Mouse (Mus musculus): ENCODE results near the gene Rpl27. TPM values are rescaled to one million over a fixed set of nuclear protein-coding genes. Genes with fewer than 3 reads are reported as not detected.

Gene Rpl27
- polyA plus RNA-seq (2012; rRNA removed), result 178 and 244 TPM in 2 replicates

GRCm38 (mm10) chr11:101442127-101442693, at the start of gene Rpl27:
Gene Rpl27, plus strand, starts transcription at chr11:101442298.
- Histone ChIP-seq H3K4me1 (ENCODE audit: control insufficient read depth, insufficient read depth, insufficient read length, low read length) (peaks cover 3% of the 10 kb centered on the region; the same call in 1 of the 2 replicates), H3K4me3 (ENCODE audit: low read depth, low read length) (peak within 1 kb of the TSS; percentile 74)
- WGBS, result under 1% methylated on average over 42 of the region's 42 CpGs

GRCm38 (mm10) chr11:101395110-101395509, 47.0 kb upstream of the Rpl27 start:
- Histone ChIP-seq H3K4me3 (ENCODE audit: low read depth, low read length) (no peak overlapping the region), H3K27ac (ENCODE audit: insufficient read depth, low read depth, low read length) (no peak overlapping the region), H3K4me1 (ENCODE audit: control insufficient read depth, insufficient read depth, insufficient read length, low read length) (peaks cover 3% of the 10 kb centered on the region; the same call in 1 of the 2 replicates), H3K27me3 (ENCODE audit: control insufficient read depth, insufficient read depth, low read length) (no peaks in the 10 kb centered on the region), H3K36me3 (ENCODE audit: control insufficient read depth, insufficient read depth, low read length) (no peaks in the 10 kb centered on the region)
- WGBS, result 2% methylated on average over 8 of the region's 8 CpGs
- TF ChIP-seq CTCF (IDR thresholded peaks at IDR 0.05; ENCODE audit: extremely low read depth, insufficient read length, insufficient replicate concordance, low read depth, low read length) (peak; percentile 95), POLR2A (IDR thresholded peaks at IDR 0.05; ENCODE audit: low read depth, low read length) (no peak)

More at GRCm38 (mm10) chr11:101442127-101442693, at the start of gene Rpl27:
- Histone ChIP-seq H3K27ac (ENCODE audit: insufficient read depth, low read depth, low read length) (peak within 1 kb of the TSS; percentile 54; the same call in 1 of the 2 replicates), H3K36me3 (ENCODE audit: control insufficient read depth, insufficient read depth, low read length) (peaks cover 23% of the 10 kb centered on the region), H3K27me3 (ENCODE audit: control insufficient read depth, insufficient read depth, low read length) (no peaks in the 10 kb centered on the region)
- TF ChIP-seq CTCF (IDR thresholded peaks at IDR 0.05; ENCODE audit: extremely low read depth, insufficient read length, insufficient replicate concordance, low read depth, low read length) (peak; percentile 74), POLR2A (IDR thresholded peaks at IDR 0.05; ENCODE audit: low read depth, low read length) (peak; percentile 62; the same call in 1 of the 2 replicates)

- no peak for TF ChIP-seq CTCF (IDR thresholded peaks at IDR 0.05; ENCODE audit: extremely low read depth, insufficient read length, insufficient replicate concordance, low read depth, low read length)
- TF ChIP-seq POLR2A (IDR thresholded peaks at IDR 0.05; ENCODE audit: low read depth, low read length), result no peak
- 82% methylated on average over 2 of the region's 2 CpGs for WGBS
- no peaks in the 10 kb centered on the region for H3K4me1 ChIP-seq (ENCODE audit: control insufficient read depth, insufficient read depth, insufficient read length, low read length)
Observed at GRCm38 (mm10) chr11:101415306-101415705, 26.8 kb upstream of the Rpl27 start.

GRCm38 (mm10) chr11:101416433-101417100, 25.5 kb upstream of the Rpl27 start:
- H3K36me3 ChIP-seq (ENCODE audit: control insufficient read depth, insufficient read depth, low read length), result peaks cover 10% of the 10 kb centered on the region
- TF ChIP-seq POLR2A (IDR thresholded peaks at IDR 0.05; ENCODE audit: low read depth, low read length) (no peak), CTCF (IDR thresholded peaks at IDR 0.05; ENCODE audit: extremely low read depth, insufficient read length, insufficient replicate concordance, low read depth, low read length) (no peak)
- H3K4me1 ChIP-seq (ENCODE audit: control insufficient read depth, insufficient read depth, insufficient read length, low read length), result no peaks in the 10 kb centered on the region
- H3K27me3 ChIP-seq (ENCODE audit: control insufficient read depth, insufficient read depth, low read length), result no peaks in the 10 kb centered on the region
- peak overlapping the region; percentile 83 for H3K4me3 ChIP-seq (ENCODE audit: low read depth, low read length)
- WGBS, result under 1% methylated on average over 11 of the region's 11 CpGs
- H3K27ac ChIP-seq (ENCODE audit: insufficient read depth, low read depth, low read length), result no peak overlapping the region

More at GRCm38 (mm10) chr11:101415306-101415705, 26.8 kb upstream of the Rpl27 start:
- no peaks in the 10 kb centered on the region for H3K27me3 ChIP-seq (ENCODE audit: control insufficient read depth, insufficient read depth, low read length)
- peaks cover 14% of the 10 kb centered on the region for H3K36me3 ChIP-seq (ENCODE audit: control insufficient read depth, insufficient read depth, low read length)
- H3K4me3 ChIP-seq (ENCODE audit: low read depth, low read length), result no peak overlapping the region
- no peak overlapping the region for H3K27ac ChIP-seq (ENCODE audit: insufficient read depth, low read depth, low read length)

GRCm38 (mm10) chr11:101417101-101417855, 24.8 kb upstream of the Rpl27 start, which contains the start of gene Aarsd1:
Gene Aarsd1, minus strand, starts transcription at chr11:101417615.
- no peak for TF ChIP-seq POLR2A (IDR thresholded peaks at IDR 0.05; ENCODE audit: low read depth, low read length)
- no peak for TF ChIP-seq CTCF (IDR thresholded peaks at IDR 0.05; ENCODE audit: extremely low read depth, insufficient read length, insufficient replicate concordance, low read depth, low read length)
- no peak within 1 kb of the TSS for H3K27ac ChIP-seq (ENCODE audit: insufficient read depth, low read depth, low read length)

GRCm38 (mm10) chr11:101418991-101419390, 23.1 kb upstream of the Rpl27 start:
- Histone ChIP-seq H3K4me3 (ENCODE audit: low read depth, low read length) (no peak overlapping the region), H3K27me3 (ENCODE audit: control insufficient read depth, insufficient read depth, low read length) (no peaks in the 10 kb centered on the region), H3K36me3 (ENCODE audit: control insufficient read depth, insufficient read depth, low read length) (no peaks in the 10 kb centered on the region), H3K4me1 (ENCODE audit: control insufficient read depth, insufficient read depth, insufficient read length, low read length) (peaks cover under 1% of the 10 kb centered on the region; the same call in 1 of the 2 replicates), H3K27ac (ENCODE audit: insufficient read depth, low read depth, low read length) (no peak overlapping the region)
- WGBS, result 68% methylated on average over 6 of the region's 6 CpGs
- TF ChIP-seq CTCF (IDR thresholded peaks at IDR 0.05; ENCODE audit: extremely low read depth, insufficient read length, insufficient replicate concordance, low read depth, low read length), result no peak
- no peak for TF ChIP-seq POLR2A (IDR thresholded peaks at IDR 0.05; ENCODE audit: low read depth, low read length)

More at GRCm38 (mm10) chr11:101417101-101417855, 24.8 kb upstream of the Rpl27 start, which contains the start of gene Aarsd1:
- Histone ChIP-seq H3K4me1 (ENCODE audit: control insufficient read depth, insufficient read depth, insufficient read length, low read length) (no peaks in the 10 kb centered on the region), H3K27me3 (ENCODE audit: control insufficient read depth, insufficient read depth, low read length) (no peaks in the 10 kb centered on the region), H3K4me3 (ENCODE audit: low read depth, low read length) (peak within 1 kb of the TSS; percentile 83), H3K36me3 (ENCODE audit: control insufficient read depth, insufficient read depth, low read length) (peaks cover 7% of the 10 kb centered on the region)
- WGBS, result under 1% methylated on average over 45 of the region's 45 CpGs
